Mouse (Mus musculus) C2C12 (cell line): Measurements from ENCODE around the gene Urm1.

Experiments
- CTCF ChIP-seq: IDR thresholded peaks from one replicate; pipeline ENCODE4 v1.5.1; 2011; ENCODE audit not compliant: control insufficient read depth, insufficient read depth, insufficient read length
- MAX ChIP-seq: IDR thresholded peaks from one replicate; pipeline ENCODE4 v1.6.1; 2011; ENCODE audit warnings: mild to moderate bottlenecking, control low read depth
- MYOD1 ChIP-seq: IDR thresholded peaks from one replicate; pipeline ENCODE4 v1.6.1; 2011; ENCODE audit warnings: low read depth; ENCODE audit not compliant: control insufficient read depth, insufficient read length

DNA sequence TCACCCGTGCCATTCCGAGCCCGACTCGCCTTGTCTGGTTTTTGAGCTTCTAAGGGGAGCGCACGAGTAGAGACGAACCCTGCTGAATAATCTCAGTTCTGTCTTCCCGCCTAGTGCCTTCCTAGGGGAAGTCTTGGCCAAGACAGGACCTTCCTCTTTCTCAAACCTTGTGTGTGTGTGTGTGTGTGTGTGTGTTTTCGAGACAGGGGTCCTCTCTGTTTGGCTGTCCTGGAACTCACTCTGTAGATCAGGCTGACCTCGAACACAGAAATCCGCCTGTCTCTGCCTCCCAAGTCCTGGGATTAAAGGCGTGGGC, 7.8 kb downstream of the Urm1 start:
- TF ChIP-seq MYOD1, result no peak
- no peak for TF ChIP-seq CTCF
- TF ChIP-seq MAX, result no peak
